Mouse (Mus musculus) frontal cortex, postnatal 36 days (tissue): ENCODE measurements around the gene Gm29735.
"Not testable (repeated sequence)": the region's sequence is repeated elsewhere in the genome, so short reads cannot be mapped to it uniquely, and the experiment has no call there.

Experiments
- DNase-seq, 2 experiments: peaks; one replicate each; pipeline ENCODE4 v3.0.0; 2022; ENCODE audit warnings: low spot score in 2 of 2

Gm29735 gene

DNA sequence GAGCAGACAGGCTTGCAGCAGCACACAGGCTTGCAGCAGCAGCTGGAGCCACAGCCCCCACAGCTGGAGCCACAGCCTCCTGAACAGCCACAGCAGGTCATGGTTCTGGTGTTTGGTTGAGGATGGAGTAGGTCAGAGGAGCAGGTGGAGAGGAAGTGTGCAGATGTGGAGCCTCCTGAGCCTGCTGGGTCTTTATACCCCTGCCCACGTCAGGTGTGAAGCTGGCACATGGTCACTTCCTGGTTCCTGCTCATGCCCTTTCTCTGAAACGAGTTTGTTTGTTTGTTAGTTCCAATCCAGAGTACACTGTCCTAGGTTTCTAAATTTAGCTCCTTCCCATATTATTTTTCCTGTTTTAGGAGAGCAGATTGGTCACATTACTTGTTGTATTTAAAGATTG is at the start of gene Gm29735:
Gm29735 (minus strand) TSS at position 101 of the 400 bp plus-strand sequence.
- DNase-seq = not testable (repeated sequence)

DNA sequence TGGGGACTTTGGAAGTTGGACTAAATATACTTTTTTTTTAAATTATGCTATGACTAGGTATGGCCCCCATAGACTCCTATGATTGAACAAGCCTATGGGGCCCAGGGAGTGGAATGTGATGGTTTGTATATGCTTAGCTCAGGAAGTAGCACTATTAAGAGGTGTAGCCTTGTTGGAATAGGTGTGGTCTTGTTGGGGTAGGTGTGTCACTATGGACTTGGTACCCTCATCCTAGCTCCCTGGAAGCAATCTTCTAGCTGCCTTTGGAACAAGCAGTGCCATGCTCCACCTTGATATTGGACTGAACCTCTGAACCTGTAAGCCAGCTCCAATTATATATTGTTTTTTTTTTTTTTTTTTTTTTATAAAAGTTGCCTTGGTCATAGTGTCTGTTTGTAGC is 48.6 kb upstream of the Gm29735 start:
- no peak for DNase-seq

DNA sequence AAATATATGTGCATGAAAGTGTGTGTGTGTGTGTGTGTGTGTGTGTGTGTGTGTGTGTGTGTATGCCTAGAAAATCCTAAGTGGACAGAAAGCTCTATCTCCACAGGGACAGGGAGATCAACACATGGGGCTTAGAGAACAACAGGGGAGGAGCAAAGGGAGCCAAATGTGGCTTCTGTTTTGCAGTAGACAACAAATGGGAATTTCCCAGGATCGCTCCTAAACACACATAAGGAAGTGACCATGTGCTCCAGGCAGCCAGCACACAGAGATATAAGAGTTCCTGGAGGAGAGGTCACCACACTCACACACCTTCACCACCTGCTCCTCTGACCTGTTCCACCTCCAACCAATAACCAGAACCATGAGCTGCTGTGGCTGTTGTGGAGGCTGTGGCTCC is 44.2 kb upstream of the Gm29735 start, which contains the start of gene Krtap5-3:
Krtap5-3 (plus strand) TSS at position 301 of the 400 bp plus-strand sequence.
- DNase-seq = no peak

DNA sequence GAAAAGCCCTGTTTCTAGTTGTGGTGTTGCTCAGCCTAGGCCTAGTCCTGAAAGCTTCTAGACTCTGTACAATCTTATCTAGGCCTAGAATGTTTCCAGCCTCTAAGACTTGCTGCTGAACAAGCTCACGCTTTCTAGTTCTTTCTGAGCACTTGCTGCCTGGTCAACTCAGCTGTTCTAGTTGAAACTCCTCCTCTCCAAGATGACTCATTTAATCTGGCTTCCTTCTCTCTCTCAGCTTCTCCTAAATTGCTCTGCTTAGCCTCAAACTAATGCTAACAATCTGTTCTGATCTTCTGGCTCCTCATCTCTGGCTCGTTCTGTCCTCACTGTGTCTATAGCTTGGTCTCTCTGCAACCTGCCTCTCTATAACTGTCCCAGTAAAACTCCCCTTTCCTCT is 41.8 kb upstream of the Gm29735 start:
- DNase-seq = no peak

DNA sequence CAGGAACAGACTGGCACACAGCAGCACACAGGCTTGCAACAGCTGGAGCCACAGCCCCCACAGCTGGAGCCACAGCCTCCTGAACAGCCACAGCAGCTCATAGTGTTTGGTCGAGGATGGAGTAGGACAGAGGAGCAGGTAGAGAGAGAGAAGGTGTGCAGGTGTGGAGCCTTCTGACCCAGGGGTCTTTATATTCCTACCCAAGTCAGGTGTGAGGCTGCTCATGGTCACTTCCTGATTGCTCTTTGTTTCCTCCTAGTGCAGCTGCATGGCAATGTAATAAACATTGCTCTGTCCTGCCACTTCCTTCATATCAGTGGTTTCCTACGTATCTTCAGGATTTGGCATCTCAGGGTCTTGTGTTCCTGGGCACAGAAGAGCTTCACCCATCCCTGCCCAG is 33.4 kb upstream of the Gm29735 start, which contains the start of gene Gm10153:
Gm10153 (minus strand) TSS at position 101 of the 400 bp plus-strand sequence.
- DNase-seq = no peak

DNA sequence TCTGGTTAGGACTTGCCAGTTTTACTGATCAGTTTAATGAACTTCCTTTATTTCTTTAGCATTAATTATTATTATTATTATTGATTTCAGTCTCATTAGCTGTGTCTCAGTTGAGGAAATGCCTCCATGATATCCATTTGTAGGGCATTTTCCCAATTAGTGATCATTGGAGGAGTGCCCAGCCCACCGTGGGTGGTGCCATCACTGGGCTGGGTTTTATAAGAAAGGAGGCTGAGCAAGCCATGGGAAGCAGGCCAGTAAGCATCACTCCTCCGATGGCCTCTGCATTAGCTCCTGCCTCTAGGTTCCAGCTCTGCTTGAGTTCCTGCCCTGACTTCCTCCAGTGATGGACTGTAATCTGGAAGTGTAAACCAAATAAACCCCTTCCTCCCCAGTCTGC is 31.2 kb upstream of the Gm29735 start:
- no peak for DNase-seq

DNA sequence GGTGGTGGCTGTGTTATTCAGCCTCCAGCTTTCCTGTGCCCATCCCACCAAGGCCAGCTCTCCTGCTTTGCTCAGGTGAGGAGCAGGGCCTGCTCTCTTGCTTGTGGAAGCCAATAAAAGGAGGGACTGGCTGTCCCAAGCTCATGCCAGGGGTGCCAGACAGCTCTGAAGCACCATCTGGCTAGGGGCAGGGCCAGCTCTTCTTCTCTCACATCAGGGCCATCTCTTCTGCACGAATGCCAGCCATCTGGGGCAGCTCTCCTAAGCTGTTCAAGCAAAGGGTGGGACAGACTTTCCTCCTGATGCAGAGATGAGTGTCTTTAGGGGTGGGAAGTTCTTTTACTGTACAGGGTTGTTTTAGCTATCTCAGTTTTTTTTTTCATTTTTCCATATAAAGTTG is 24.1 kb upstream of the Gm29735 start:
- DNase-seq = no peak

DNA sequence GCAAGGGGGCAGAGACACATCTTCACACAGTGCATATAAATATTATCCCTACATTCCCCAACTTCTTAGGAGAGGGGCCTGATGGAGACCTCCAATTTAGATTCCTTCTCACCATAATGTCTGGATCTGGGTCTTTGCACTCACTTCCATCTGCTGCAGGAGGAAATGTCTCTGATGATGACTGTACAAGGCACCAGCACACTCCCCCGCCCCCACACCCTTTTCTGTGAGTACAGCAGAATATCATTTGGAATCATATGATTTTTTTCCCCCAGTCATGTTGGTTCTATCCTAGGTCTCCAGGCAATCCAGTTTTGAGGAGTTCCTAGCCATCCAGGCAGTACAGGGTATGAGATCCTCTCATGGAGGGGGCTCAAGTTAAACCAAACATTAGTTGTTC is 21.8 kb upstream of the Gm29735 start:
- DNase-seq = peak in 1 of 2 experiments; percentile 6

DNA sequence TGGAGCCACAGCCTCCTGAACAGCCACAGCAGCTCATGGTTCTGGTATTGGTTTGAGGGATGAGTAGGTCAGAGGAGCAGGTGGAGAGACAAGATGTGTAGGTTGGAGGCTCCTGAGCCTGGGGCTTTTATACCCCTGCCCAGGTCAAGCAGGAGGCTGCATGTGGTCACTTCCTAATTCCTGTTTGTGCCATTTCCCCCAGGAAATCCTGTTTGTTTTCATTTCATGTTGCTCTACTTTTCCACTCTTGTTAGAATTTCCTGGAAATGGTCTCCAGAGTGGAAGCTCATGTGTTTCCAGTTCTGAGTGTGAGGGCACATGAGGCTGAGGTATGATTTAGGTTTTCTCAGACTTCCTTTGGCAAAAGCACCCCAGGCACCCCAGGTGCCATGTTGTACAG is 19.0 kb upstream of the Gm29735 start, which contains the start of gene Krtap5-2:
Krtap5-2 (minus strand) TSS at position 101 of the 400 bp plus-strand sequence.
- DNase-seq = not testable (repeated sequence)

DNA sequence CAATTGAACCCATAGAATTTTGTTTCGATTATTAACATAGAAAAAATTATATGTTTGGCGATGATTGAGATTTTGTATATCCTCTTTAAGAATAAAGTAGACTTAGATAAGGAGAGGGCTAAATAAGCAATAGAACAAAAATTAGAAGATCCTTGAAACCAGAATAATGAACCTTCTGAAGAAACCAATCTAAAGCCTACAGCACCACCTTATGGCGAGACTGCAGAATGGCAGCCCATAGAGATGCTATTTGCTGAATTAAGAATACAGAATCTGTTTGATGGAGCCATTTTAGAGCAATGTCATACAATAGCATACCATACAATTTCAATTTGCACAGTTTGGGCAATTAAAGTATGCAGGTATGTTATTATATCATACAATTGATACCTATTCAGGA is 12.9 kb upstream of the Gm29735 start:
- DNase-seq = peak in 1 of 2 experiments; percentile 6

DNA sequence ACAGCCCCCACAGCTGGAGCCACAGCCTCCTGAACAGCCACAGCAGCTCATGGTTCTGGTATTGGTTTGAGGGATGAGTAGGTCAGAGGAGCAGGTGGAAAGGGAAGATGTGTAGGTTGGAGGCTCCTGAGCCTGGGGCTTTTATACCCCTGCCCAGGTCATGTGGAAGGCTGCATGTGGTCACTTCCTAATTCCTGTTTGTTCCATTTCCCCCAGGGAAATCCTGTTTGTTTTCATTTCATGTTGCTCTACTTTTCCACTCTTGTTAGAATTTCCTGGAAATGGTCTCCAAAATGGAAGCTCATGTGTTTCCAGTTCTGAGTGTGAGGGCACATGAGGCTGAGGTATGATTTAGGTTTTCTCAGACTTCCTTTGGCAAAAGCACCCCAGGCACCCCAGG is 8.7 kb upstream of the Gm29735 start, which contains the start of gene Gm4553:
Gm4553 (minus strand) TSS at position 101 of the 400 bp plus-strand sequence.
- not testable (repeated sequence) for DNase-seq

DNA sequence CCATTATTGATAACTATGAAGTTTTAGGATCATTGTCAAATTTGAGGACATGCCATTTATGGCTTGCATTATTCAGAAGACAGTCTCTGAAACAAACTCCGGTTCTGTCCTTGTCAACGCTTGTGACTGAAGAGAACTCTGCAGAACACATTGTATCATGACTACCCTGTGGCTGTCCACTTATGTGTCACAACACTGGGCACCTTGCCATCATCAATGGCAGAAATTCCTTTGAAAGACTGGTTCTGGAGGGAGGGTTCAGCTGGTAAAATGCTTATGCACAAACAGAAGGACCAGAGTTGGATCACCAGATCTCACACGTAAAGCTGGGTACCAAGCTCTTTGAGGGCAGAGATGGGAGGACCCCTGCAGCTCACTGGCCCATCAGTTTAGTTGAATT is 2.5 kb upstream of the Gm29735 start:
- no peak for DNase-seq

DNA sequence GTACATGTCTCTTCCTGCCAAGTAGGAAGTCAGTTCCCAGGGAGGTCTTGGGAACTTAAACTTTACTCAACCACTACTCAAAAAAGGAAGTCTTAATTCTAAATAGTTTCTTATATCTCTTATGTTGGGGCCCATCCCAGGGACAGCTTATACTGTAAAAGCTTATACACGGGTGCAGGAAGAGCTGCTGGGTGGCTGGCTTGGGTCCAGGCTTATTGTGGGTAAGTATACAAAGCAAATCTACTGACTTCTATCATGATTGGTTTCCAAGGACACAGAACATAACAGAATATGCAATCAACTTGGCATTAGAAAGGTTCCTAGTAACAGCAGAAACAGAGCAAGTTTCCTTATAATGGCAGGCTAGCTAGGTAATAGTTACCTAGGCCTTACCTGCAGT is 1.6 kb downstream of the Gm29735 start:
- DNase-seq = no peak

DNA sequence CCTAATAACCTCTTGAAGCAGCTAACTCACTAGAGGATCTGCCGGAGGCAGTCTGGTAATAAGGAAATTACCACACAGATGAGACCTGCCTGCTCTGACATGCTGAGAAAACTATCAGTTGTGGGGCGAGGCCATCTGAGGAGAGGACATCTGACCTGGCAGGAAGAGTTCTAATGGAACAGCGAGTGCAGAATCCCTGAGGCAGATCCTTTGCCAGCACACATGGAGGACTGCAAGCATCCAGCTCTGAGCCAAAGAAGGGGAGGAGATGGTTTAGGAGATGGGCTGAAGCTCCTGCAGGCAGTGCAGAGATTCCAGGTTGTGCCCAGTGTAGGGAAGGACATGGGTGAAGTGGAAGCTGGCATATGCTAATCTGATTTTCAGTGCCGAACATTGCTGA is 4.7 kb downstream of the Gm29735 start:
- no peak for DNase-seq

DNA sequence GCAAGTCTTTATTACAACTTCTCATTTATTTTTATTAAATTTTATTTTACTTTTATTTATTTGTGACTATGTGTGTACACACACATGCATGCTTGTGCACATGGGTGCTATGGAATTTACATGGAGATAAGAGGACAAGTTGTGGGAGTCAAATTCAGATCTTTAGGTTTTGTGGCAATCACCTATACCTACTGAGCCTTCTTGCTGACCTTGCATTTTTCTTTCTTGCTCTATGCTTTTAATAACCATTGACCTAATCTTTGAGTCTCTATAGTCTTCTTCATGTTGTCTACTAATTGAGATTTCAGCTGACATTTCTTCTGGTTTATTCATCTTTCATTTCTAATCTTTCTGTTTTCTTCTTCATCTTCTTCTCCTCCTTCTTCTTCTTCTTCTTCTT is 8.3 kb downstream of the Gm29735 start:
- DNase-seq = no peak

DNA sequence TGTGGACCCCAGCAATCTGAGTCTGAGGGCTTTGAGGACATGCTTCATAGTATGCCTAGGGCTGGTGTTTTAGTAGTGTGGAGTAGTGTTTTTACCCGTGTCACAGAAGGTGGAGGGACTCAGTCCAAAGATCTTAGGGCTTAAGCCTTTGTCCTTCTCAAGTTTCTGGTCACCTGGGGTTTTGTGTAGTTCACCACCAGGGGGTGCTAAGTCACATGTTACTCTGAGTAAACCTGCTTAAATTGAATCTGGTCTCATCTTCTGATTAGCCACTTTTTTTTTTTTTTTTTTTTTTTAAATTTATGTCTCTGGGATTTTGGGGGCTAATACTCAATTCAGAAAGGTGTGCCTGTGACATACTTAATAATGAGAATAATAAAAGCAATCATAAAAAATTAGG is 10.9 kb downstream of the Gm29735 start:
- peak; percentile 17 to 35 for DNase-seq

DNA sequence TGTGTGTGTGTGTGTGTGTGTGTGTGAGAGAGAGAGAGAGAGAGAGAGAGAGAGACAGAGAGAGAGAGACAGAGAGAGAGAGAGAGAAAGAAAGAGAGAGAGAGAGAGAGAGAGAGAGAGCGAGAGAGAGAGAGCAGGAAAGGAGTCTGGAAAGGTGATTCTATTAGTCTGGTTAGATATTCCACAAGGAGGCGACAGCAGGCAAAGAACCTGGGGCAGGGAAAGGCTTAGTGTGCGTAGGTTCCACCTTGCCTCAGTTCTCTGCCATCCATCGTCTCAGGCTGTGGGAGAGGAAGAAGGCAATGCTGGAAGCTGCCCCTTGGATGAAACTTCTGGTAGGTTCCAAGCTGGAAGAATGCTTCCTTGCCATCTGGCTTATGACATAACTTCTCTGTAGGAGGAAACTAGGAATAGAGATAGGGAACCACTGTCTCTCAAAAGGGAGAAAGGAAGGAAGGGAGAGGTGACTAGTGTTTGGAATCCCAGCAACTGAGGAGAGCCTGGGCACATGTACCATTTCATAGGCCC is 11.4 kb downstream of the Gm29735 start:
- peak; percentile 3 to 29 for DNase-seq

DNA sequence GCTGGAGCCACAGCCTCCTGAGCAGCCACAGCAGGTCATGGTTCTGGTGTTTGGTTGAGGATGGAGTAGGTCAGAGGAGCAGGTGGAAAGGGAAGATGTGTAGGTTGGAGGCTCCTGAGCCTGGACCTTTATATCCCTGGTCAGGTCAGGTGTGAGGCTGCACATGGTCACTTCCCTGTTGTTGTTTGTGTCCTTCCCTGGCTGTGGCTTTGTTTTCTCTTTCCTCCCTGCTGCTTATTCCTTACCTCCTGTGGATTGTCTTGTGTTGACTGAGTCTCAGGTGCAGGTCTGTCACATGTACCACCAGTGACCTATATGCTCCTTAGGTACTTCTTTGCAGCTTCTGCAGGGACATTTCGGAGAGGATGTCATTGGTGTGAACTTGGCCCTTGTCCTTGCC is 12.4 kb downstream of the Gm29735 start, which contains the start of gene Gm45337:
Gm45337 (minus strand) TSS at position 101 of the 400 bp plus-strand sequence.
- no peak for DNase-seq

DNA sequence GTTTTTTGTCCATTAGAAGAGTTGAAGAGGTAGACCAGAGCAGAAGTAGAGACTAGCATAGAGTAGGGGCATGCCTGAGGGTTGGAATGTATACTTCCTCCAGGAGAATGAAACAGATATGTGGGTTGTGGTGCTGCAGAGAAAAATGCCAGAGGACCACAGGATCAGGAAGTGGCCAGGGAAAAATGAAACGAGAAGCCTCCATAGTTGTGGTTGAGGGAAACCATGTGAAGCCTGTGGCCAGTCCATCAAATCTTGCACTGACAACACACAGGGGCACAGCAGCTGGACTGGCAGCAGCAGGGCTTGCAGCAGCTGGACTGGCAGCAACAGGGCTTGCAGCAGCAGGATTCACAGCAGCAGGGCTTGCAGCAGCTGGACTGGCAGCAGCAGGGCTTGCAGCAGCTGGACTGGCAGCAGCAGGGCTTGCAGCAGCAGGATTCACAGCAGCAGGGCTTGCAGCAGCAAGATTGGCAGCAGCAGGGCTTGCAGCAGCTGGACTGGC is 13.4 kb downstream of the Gm29735 start:
- DNase-seq = not testable (repeated sequence)

DNA sequence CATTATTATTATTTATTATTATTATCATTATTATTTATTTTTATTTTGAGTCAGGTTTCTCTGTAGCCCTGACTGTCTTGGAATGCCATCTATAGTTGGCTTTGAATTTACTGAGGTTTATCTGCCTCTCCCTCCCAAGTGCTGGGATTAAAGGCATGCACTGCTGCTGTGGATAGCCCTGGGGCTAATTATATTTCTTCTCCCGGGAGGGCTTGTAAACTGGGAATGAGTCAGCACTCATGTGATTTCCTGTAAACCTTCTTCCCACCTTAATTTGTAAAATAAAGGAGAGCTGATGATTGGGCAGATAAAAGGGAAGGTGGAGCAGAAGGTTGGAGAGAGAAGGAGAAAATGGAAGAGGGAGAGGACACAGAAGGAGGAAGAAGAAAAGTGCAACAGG is 16.2 kb downstream of the Gm29735 start:
- no peak for DNase-seq

DNA sequence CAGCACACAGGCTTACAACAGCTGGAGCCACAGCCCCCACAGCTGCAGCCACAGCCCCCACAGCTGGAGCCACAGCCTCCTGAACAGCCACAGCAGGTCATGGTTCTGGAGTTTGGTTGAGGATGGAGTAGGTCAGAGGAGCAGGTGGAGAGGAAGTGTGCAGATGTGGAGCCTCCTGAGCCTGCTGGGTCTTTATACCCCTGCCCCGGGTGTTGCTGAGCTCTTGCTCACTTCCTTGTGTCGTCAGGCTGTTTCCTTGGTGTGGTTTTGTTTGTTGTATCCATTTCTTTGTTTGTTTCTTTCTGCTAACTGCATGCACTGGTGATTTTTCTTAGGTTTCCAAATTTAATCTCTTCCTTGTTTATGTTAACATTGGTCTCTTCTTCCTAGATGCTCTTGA is 21.0 kb downstream of the Gm29735 start, which contains the start of gene Gm39115:
Gm39115 (minus strand) TSS at position 101 of the 400 bp plus-strand sequence.
- not testable (repeated sequence) for DNase-seq

DNA sequence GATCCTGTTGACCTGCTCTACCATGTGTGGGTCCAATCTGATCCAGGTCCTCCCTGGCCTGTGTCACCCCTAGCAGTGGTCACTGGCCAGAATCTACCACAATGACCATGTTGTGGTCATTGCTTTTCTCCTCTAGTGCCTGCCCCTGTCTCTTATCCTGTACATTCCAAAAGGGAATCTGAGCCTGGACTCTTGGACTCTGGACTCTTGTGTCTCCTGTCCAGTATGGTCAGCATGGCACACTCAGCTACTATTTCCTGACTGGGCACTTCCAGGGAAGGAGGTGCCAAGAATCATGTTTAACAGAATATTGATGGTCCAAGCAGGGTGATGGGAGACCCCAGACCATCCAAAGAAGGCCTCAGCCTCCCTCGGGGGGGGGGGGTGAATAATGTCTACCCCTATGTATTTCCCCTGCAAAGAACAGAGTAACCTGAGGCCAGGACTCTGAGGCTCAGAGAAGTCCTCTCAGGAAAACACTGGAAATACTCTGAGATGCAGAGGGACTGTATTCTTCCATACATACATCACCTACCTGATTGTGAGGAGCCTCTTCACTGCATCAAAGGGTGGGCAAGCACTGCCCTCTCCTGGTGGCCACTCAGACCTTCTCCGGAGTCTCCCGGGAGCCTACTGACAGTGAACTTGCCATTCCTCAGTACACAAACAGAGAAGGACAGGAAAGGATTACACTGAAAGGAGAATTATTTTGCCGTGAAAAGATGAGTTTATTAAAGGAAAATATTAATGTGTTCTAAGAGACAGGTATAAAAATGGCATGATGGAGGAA is 22.5 kb downstream of the Gm29735 start:
- DNase-seq = peak in 1 of 2 experiments; percentile 25

DNA sequence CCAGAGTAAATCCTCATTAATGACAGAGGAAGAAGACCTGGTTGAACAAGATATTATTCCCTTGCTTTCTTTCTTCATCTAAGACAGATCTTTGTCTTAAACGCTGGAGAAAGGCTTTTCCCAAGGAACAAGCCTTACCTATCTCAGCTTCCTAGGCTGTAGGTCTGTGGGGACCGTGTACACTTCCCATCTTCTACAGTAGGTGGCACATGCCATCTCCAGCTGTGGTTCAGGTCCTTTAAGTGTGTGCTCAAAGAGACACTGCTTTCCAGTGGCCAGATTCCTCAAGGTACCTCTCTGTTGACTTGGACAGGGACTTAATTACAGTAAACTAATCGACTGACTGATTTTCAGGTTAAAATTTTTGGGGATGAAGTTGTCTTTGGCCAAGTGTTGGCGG is 28.1 kb downstream of the Gm29735 start:
- DNase-seq = no peak
